ENCODE assay signal across 8 mouse cellular contexts in genomic region chr12:81026277-81026994, GRCm38 (mm10). TPM values are rescaled to one million over a fixed set of nuclear protein-coding genes. Genes with fewer than 3 reads are reported as not detected.
DNase-seq lines count a peak whose midpoint lies in the region; ATAC-seq lines count a peak whose summit lies in the region.

Smoc1 (plus strand) TSS chr12:81026808.

- peak within 1 kb of the TSS; percentile 97 for H3K4me2 ChIP-seq in intestine, embryonic 15.5 days (replicated peaks)

- H3K27ac ChIP-seq in intestine, embryonic 15.5 days, result no peak within 1 kb of the TSS

- intact Hi-C loops in left cerebral cortex, postnatal 36 days (cut with DNase I), result no loop called here

- H3K27me3 ChIP-seq in intestine, embryonic 15.5 days (replicated peaks), result peaks cover 19% of the 10 kb centered on the region

- no peaks in the 10 kb centered on the region for H3K9me3 ChIP-seq in intestine, embryonic 15.5 days

- H3K4me3 ChIP-seq in intestine, embryonic 15.5 days (replicated peaks), result peak within 1 kb of the TSS; percentile 55

- 4% methylated on average over 40 of the region's 42 CpGs for WGBS in intestine, embryonic 15.5 days

- 0 out of 2 replicates have a peak, but pooled peaks have one; percentile 6 for ATAC-seq in common myeloid progenitor, adult 5-6 weeks (replicated peaks; ENCODE audit: low read depth, poor library complexity, severe bottlenecking)
- peak; percentile 94 for ATAC-seq in intestine, embryonic 15.5 days

- peak; percentile 17 for DNase-seq in kidney, adult 18-20 months
- no peak for DNase-seq in kidney, adult 11 months
- DNase-seq in gastrocnemius, adult 8-10 months (ENCODE audit: low spot score in 2 of 2), result peak; percentile 14 to 30
- peak; percentile 41 for DNase-seq in left cerebral cortex, postnatal 36 days (ENCODE audit: low spot score in 2 of 2)
- DNase-seq in neural tube, embryonic 10.5 days (ENCODE audit: extremely low spot score, low spot score), result peak; percentile 83
- DNase-seq in thymus, postnatal 10 days (ENCODE audit: low spot score in 2 of 2), result peak; percentile 52 to 64

- peak within 1 kb of the TSS; percentile 47 for H3K9ac ChIP-seq in intestine, embryonic 15.5 days

- no peaks in the 10 kb centered on the region for H3K36me3 ChIP-seq in intestine, embryonic 15.5 days

- H3K4me1 ChIP-seq in intestine, embryonic 15.5 days (replicated peaks), result peaks cover 9% of the 10 kb centered on the region

RNA-seq across cellular contexts. Expression of gene Smoc1, which starts in this region (rescaled TPM):
- 0.34 and 0.96 TPM in 2 replicates for total RNA-seq in common myeloid progenitor, adult 5-6 weeks (2017)
- total RNA-seq in gastrocnemius, adult 8-10 months (2022), result 1 to 10 TPM in 3 of 4 experiments, under 1 TPM in 1; 0.73 to 2.6 (median 1.8) TPM
- polyA plus RNA-seq in intestine, embryonic 15.5 days (2015; fragmentation: Nextera tagmentation; extraction: Ambion mirVana), result 8.1 and 9.6 TPM in 2 replicates
- 1 to 10 TPM; 7.1 to 9.1 TPM for total RNA-seq in left cerebral cortex, postnatal 36 days (2021)

Comparison
In these comparisons a context has a peak if more than half of its experiments do, and no peak if none do; other contexts are left out.
1. Peak in ATAC-seq in common myeloid progenitor, adult 5-6 weeks; RNA of the gene not detected or under 1 TPM.